ENCODE assay signal across 8 mouse cellular contexts in the genomic region with DNA sequence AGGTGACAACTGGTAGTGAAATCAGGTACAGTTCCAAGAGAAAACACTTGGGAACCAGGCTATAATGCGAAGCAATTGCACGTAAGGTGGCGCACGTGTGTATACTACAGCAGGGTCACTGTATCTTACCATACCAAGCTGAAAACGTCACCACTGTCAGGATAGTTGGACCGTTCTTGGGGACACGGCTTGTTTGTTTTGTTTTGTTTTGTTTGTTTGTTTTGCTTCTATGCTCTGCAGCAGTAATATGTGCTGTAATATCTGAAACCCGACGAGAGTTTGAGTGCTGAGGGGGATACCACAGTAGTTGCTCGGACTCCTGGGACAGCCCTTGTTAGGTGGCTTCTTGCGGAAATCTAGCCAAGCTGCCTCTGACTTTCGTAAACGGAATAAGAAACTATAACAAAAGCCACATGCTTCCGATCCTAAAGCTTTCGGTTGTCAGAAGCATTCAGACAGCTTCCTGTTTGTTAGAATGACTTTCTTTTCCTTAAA. TPM values are rescaled to one million over a fixed set of nuclear protein-coding genes. Genes with fewer than 3 reads are reported as not detected.
DNase-seq lines count a peak whose midpoint lies in the region; TF ChIP-seq lines count a peak whose summit lies in the region.

No protein-coding gene starts in this region.

- H3K4me3 ChIP-seq in cerebellum, adult 2 months (replicated peaks; ENCODE audit: insufficient read depth, low read depth, low read length) = peak overlapping the region; percentile 71
- peak overlapping the region; percentile 61 for H3K4me3 ChIP-seq in bone marrow macrophage, adult 2 months (ENCODE audit: insufficient read depth, low read length)
- H3K4me3 ChIP-seq in heart, adult 2 months = peak overlapping the region; percentile 97

- H3K4me1 ChIP-seq in cerebellum, adult 2 months (ENCODE audit: control insufficient read depth, insufficient read depth, low read length) = 0 out of 2 replicates have a peak, but pooled peaks cover 3% of the 10 kb centered on the region
- peaks cover 5% of the 10 kb centered on the region for H3K4me1 ChIP-seq in bone marrow macrophage, adult 2 months (ENCODE audit: control insufficient read depth, insufficient read depth, low read length)
- peaks cover 3% of the 10 kb centered on the region for H3K4me1 ChIP-seq in heart, adult 2 months (ENCODE audit: control insufficient read depth, insufficient read depth, low read length)

- WGBS in cerebellum, adult 2 months = 5% methylated on average over 15 of the region's 15 CpGs
- WGBS in heart, adult 2 months = under 1% methylated on average over 15 of the region's 15 CpGs

- TF ChIP-seq EP300 in heart, adult 2 months (IDR thresholded peaks at IDR 0.05; ENCODE audit: insufficient read depth, low read depth, low read length) = no peak

- no peaks in the 10 kb centered on the region; the same call in 1 of the 2 replicates for H3K79me2 ChIP-seq in heart, adult 2 months (replicated peaks; ENCODE audit: control insufficient read depth, insufficient read depth, low read length)

- DNase-seq in cerebellum, adult 2 months = no peak
- no peak for DNase-seq in cerebellum, adult 11-12 months
- peak; percentile 31 to 38 for DNase-seq in heart, adult 2 months
- DNase-seq in kidney, adult 8-10 months = peak; percentile 20 to 23
- peak; percentile 37 for DNase-seq in lung, postnatal 10 days
- DNase-seq in spleen, postnatal 4 days (ENCODE audit: low spot score in 2 of 2) = peak; percentile 41 to 68
- DNase-seq in right cerebral cortex, postnatal 36 days (ENCODE audit: low spot score in 2 of 2) = no peak

- H3K36me3 ChIP-seq in heart, adult 2 months (ENCODE audit: control insufficient read depth, insufficient read depth, low read length) = peaks cover 3% of the 10 kb centered on the region

- H3K27ac ChIP-seq in cerebellum, adult 2 months (ENCODE audit: insufficient read depth, low read length) = peak overlapping the region; percentile 12; the same call in 1 of the 2 replicates
- peak overlapping the region; percentile 86 for H3K27ac ChIP-seq in bone marrow macrophage, adult 2 months (ENCODE audit: insufficient read depth, low read depth, low read length)
- peak overlapping the region; percentile 99 for H3K27ac ChIP-seq in heart, adult 2 months

- H3K27me3 ChIP-seq in cerebellum, adult 2 months (ENCODE audit: control insufficient read depth, insufficient read depth, low read length) = no peaks in the 10 kb centered on the region
- no peaks in the 10 kb centered on the region for H3K27me3 ChIP-seq in heart, adult 2 months (ENCODE audit: control insufficient read depth, insufficient read depth, low read length)

- intact Hi-C loops in heart, adult 2 months (cut with DNase I) = loop anchor here (1.0 to 10.0 kb wide), 7 partner anchors 8 to 352 kb away; a partner anchor contains a TSS

- H3K9ac ChIP-seq in heart, adult 2 months (ENCODE audit: low read depth, low read length) = peak overlapping the region; percentile 63

- 0 out of 2 replicates have a peak, but pooled peaks have one; percentile 3 for TF ChIP-seq CTCF in cerebellum, adult 2 months (IDR thresholded peaks at IDR 0.05; ENCODE audit: borderline replicate concordance, insufficient read depth, low read depth, low read length)
- no peak for TF ChIP-seq CTCF in bone marrow macrophage, adult 2 months (IDR thresholded peaks at IDR 0.05; ENCODE audit: low read depth, low read length)
- no peak for TF ChIP-seq CTCF in heart, adult 2 months (IDR thresholded peaks at IDR 0.05)

- TF ChIP-seq POLR2A in cerebellum, adult 2 months (IDR thresholded peaks at IDR 0.05; ENCODE audit: borderline replicate concordance, insufficient read depth, low read length) = no peak
- no peak for TF ChIP-seq POLR2A in bone marrow macrophage, adult 2 months (IDR thresholded peaks at IDR 0.05; ENCODE audit: borderline replicate concordance, low read depth, low read length)
- no peak for TF ChIP-seq POLR2A in heart, adult 2 months (IDR thresholded peaks at IDR 0.05; ENCODE audit: insufficient read depth, low read depth, low read length)

RNA-seq across cellular contexts. Expression of a gene that starts 0.6 kb away (rescaled TPM):
- 14.7 and 16.7 TPM in 2 replicates for polyA plus RNA-seq in cerebellum, adult 2 months (2012; rRNA removed)
- polyA plus RNA-seq in bone marrow macrophage, adult 2 months (2012; ENCODE audit: insufficient read depth, insufficient read length, missing spikeins) = 31.7 and 36.5 TPM in 2 replicates
- total RNA-seq in heart, adult 2 months (2021) = 10 to 100 TPM; 25.5 to 28.4 TPM
- polyA plus RNA-seq in heart, adult 2 months (2012; rRNA removed) = 6.3 and 8.3 TPM in 2 replicates

RNA-seq across cellular contexts. Expression of a gene that starts 8.7 kb away (rescaled TPM):
- 37.2 and 51.7 TPM in 2 replicates for polyA plus RNA-seq in cerebellum, adult 2 months (2012; rRNA removed)
- 25.4 and 27.4 TPM in 2 replicates for polyA plus RNA-seq in bone marrow macrophage, adult 2 months (2012; ENCODE audit: insufficient read depth, insufficient read length, missing spikeins)
- 10 to 100 TPM; 11.1 to 14.4 TPM for total RNA-seq in heart, adult 2 months (2021)
- 4.5 and 7.5 TPM in 2 replicates for polyA plus RNA-seq in heart, adult 2 months (2012; rRNA removed)

RNA-seq across cellular contexts. Expression of a gene that starts 26.5 kb away (rescaled TPM):
- 5.4 and 5.8 TPM in 2 replicates for polyA plus RNA-seq in cerebellum, adult 2 months (2012; rRNA removed)
- not detected in 2 replicates for polyA plus RNA-seq in bone marrow macrophage, adult 2 months (2012; ENCODE audit: insufficient read depth, insufficient read length, missing spikeins)
- under 1 TPM in 1 of 2 experiments, not detected in 1; 0.07 TPM for total RNA-seq in heart, adult 2 months (2021)
- 0.59 and 1.8 TPM in 2 replicates for polyA plus RNA-seq in heart, adult 2 months (2012; rRNA removed)

RNA-seq across cellular contexts. Expression of a gene that starts 28.3 kb away (rescaled TPM):
- polyA plus RNA-seq in cerebellum, adult 2 months (2012; rRNA removed) = 48.2 and 51.6 TPM in 2 replicates
- polyA plus RNA-seq in bone marrow macrophage, adult 2 months (2012; ENCODE audit: insufficient read depth, insufficient read length, missing spikeins) = 7.2 and 10.1 TPM in 2 replicates
- total RNA-seq in heart, adult 2 months (2021) = 1 to 10 TPM; 8.2 to 9.2 TPM
- 3.7 and 7.0 TPM in 2 replicates for polyA plus RNA-seq in heart, adult 2 months (2012; rRNA removed)

RNA-seq across cellular contexts. Expression of a gene that starts 28.9 kb away (rescaled TPM):
- 0.75 and 1.5 TPM in 2 replicates for polyA plus RNA-seq in cerebellum, adult 2 months (2012; rRNA removed)
- not detected in 2 replicates for polyA plus RNA-seq in bone marrow macrophage, adult 2 months (2012; ENCODE audit: insufficient read depth, insufficient read length, missing spikeins)
- not detected for total RNA-seq in heart, adult 2 months (2021)
- 0.86 TPM in 1 of 2 replicates, not detected in the other for polyA plus RNA-seq in heart, adult 2 months (2012; rRNA removed)

Comparison
In these comparisons a context has a peak if more than half of its experiments do, and no peak if none do; other contexts are left out.
1. DNase-seq: peak in heart, adult 2 months (2 of 2), kidney, adult 8-10 months (2 of 2), lung, postnatal 10 days (single experiment) and spleen, postnatal 4 days (2 of 2); none in cerebellum, adult 2 months (0 of 2), cerebellum, adult 11-12 months (single experiment) and right cerebral cortex, postnatal 36 days (0 of 2).
2. H3K27ac ChIP-seq: peak in every context shown above with its lines; median percentile 99 in heart, adult 2 months; 86 in bone marrow macrophage, adult 2 months; 12 in cerebellum, adult 2 months.
3. Peak in every context shown above with its lines, with median percentiles within 50 percentile points of each other: H3K4me3 ChIP-seq.